8 mouse cellular contexts compared by ENCODE assay signal in genomic region chr2:132846407-132847358, GRCm38 (mm10). TPM values are rescaled to one million over a fixed set of nuclear protein-coding genes. Genes with fewer than 3 reads are reported as not detected.
DNase-seq lines count a peak whose midpoint lies in the region; ATAC-seq and TF ChIP-seq lines count a peak whose summit lies in the region.

Gene Crls1, plus strand, starts transcription at chr2:132846666.

- peak; percentile 61 for TF ChIP-seq POLR2A in heart, adult 2 months (IDR thresholded peaks at IDR 0.05; ENCODE audit: insufficient read depth, low read depth, low read length)

- no peak for TF ChIP-seq CTCF in heart, adult 2 months (IDR thresholded peaks at IDR 0.05)

- whole genome bisulfite sequencing in embryonic facial prominence, embryonic 14.5 days: under 1% methylated on average over 46 of the region's 96 CpGs
- 1% methylated on average over 95 of the region's 96 CpGs for WGBS in heart, adult 2 months
- under 1% methylated on average over 96 of the region's 96 CpGs for WGBS in limb, embryonic 13.5 days
- WGBS in midbrain, embryonic 16.5 days: under 1% methylated on average over 90 of the region's 96 CpGs

- peak within 1 kb of the TSS; percentile 70 for H3K4me2 ChIP-seq in embryonic facial prominence, embryonic 14.5 days (ENCODE audit: low read depth, low read length)
- H3K4me2 ChIP-seq in limb, embryonic 13.5 days (replicated peaks): peak within 1 kb of the TSS; percentile 78
- peak within 1 kb of the TSS; percentile 71 for H3K4me2 ChIP-seq in midbrain, embryonic 16.5 days (ENCODE audit: low read length)

- H3K9ac ChIP-seq in embryonic facial prominence, embryonic 14.5 days (ENCODE audit: low read depth, low read length): peak within 1 kb of the TSS; percentile 83
- H3K9ac ChIP-seq in heart, adult 2 months (ENCODE audit: low read depth, low read length): peak within 1 kb of the TSS; percentile 98
- H3K9ac ChIP-seq in limb, embryonic 13.5 days: peak within 1 kb of the TSS; percentile 94
- H3K9ac ChIP-seq in midbrain, embryonic 16.5 days (ENCODE audit: low read depth, low read length): peak within 1 kb of the TSS; percentile 89

- peak; percentile 78; the same call in 1 of the 2 replicates for TF ChIP-seq EP300 in heart, adult 2 months (IDR thresholded peaks at IDR 0.05; ENCODE audit: insufficient read depth, low read depth, low read length)

- peaks cover 9% of the 10 kb centered on the region for H3K4me1 ChIP-seq in embryonic facial prominence, embryonic 14.5 days (ENCODE audit: control insufficient read depth, insufficient read depth, low read length)
- peaks cover 7% of the 10 kb centered on the region for H3K4me1 ChIP-seq in heart, adult 2 months (ENCODE audit: control insufficient read depth, insufficient read depth, low read length)
- H3K4me1 ChIP-seq in limb, embryonic 13.5 days: peaks cover 15% of the 10 kb centered on the region
- H3K4me1 ChIP-seq in midbrain, embryonic 16.5 days (ENCODE audit: control insufficient read depth, insufficient read depth, low read length): peaks cover 19% of the 10 kb centered on the region

- peak; percentile 94 for ATAC-seq in embryonic facial prominence, embryonic 14.5 days (ENCODE audit: low read depth)
- peak; percentile 92 for ATAC-seq in limb, embryonic 13.5 days (ENCODE audit: low FRiP score, low read depth)
- ATAC-seq in midbrain, embryonic 16.5 days: peak; percentile 95

- intact Hi-C loops in heart, adult 2 months (cut with DNase I): loop anchor here (1.0 to 10.0 kb wide), 3 partner anchors 30 to 1798 kb away; partner anchors contain the start of genes Mcm8, Tmx4 and Trmt6

- H3K27me3 ChIP-seq in embryonic facial prominence, embryonic 14.5 days (replicated peaks; ENCODE audit: control insufficient read depth, insufficient read depth, low read length): no peaks in the 10 kb centered on the region
- H3K27me3 ChIP-seq in heart, adult 2 months (ENCODE audit: control insufficient read depth, insufficient read depth, low read length): no peaks in the 10 kb centered on the region
- H3K27me3 ChIP-seq in limb, embryonic 13.5 days: no peaks in the 10 kb centered on the region
- no peaks in the 10 kb centered on the region for H3K27me3 ChIP-seq in midbrain, embryonic 16.5 days (ENCODE audit: control insufficient read depth, insufficient read depth, low read depth, low read length)

- peak within 1 kb of the TSS; percentile 73 for H3K27ac ChIP-seq in embryonic facial prominence, embryonic 14.5 days (replicated peaks; ENCODE audit: low read depth, low read length)
- peak within 1 kb of the TSS; percentile 78 for H3K27ac ChIP-seq in heart, adult 2 months
- H3K27ac ChIP-seq in limb, embryonic 13.5 days: peak within 1 kb of the TSS; percentile 76
- H3K27ac ChIP-seq in midbrain, embryonic 16.5 days (ENCODE audit: low read length): peak within 1 kb of the TSS; percentile 83

- H3K9me3 ChIP-seq in embryonic facial prominence, embryonic 14.5 days (ENCODE audit: control insufficient read depth, low read length): no peaks in the 10 kb centered on the region
- no peaks in the 10 kb centered on the region for H3K9me3 ChIP-seq in limb, embryonic 13.5 days
- H3K9me3 ChIP-seq in midbrain, embryonic 16.5 days (replicated peaks; ENCODE audit: control insufficient read depth, low read length, poor library complexity, severe bottlenecking): no peaks in the 10 kb centered on the region

- peak; percentile 94 for DNase-seq in 3T3-L1 (ENCODE audit: low read depth, low spot score)
- peak; percentile 97 for DNase-seq in adrenal gland, postnatal 4 days (ENCODE audit: low spot score in 2 of 2)
- peak; percentile 94 for DNase-seq in embryonic facial prominence, embryonic 14.5 days (ENCODE audit: low spot score)
- peak; percentile 94 to 99 for DNase-seq in heart, adult 2 months
- peak; percentile 93 to 97 for DNase-seq in kidney, adult 8-10 months
- peak; percentile 95 to 99 for DNase-seq in spleen, postnatal 10 days (ENCODE audit: low spot score in 2 of 2)

- peaks cover 3% of the 10 kb centered on the region; the same call in 1 of the 2 replicates for H3K79me2 ChIP-seq in heart, adult 2 months (replicated peaks; ENCODE audit: control insufficient read depth, insufficient read depth, low read length)

- H3K36me3 ChIP-seq in embryonic facial prominence, embryonic 14.5 days (ENCODE audit: control insufficient read depth, insufficient read depth, low read length): peaks cover 20% of the 10 kb centered on the region; the same call in 1 of the 2 replicates
- no peaks in the 10 kb centered on the region; the same call in 1 of the 2 replicates for H3K36me3 ChIP-seq in heart, adult 2 months (ENCODE audit: control insufficient read depth, insufficient read depth, low read length)
- peaks cover 22% of the 10 kb centered on the region for H3K36me3 ChIP-seq in limb, embryonic 13.5 days
- H3K36me3 ChIP-seq in midbrain, embryonic 16.5 days (ENCODE audit: control insufficient read depth, insufficient read depth, low read length): no peaks in the 10 kb centered on the region; the same call in 1 of the 2 replicates

- H3K4me3 ChIP-seq in embryonic facial prominence, embryonic 14.5 days (ENCODE audit: low read depth, low read length): peak within 1 kb of the TSS; percentile 80
- peak within 1 kb of the TSS; percentile 95 for H3K4me3 ChIP-seq in heart, adult 2 months
- H3K4me3 ChIP-seq in limb, embryonic 13.5 days: peak within 1 kb of the TSS; percentile 96
- peak within 1 kb of the TSS; percentile 96 for H3K4me3 ChIP-seq in midbrain, embryonic 16.5 days (ENCODE audit: low read depth, low read length)

RNA-seq across cellular contexts. Expression of gene Crls1, which starts in this region (rescaled TPM):
- 10 to 100 TPM; 45.4 to 51.1 TPM for total RNA-seq in adrenal gland, postnatal 4 days (2021)
- 20.5 and 26.7 TPM in 2 replicates for polyA plus RNA-seq in embryonic facial prominence, embryonic 14.5 days (2014; fragmentation: Nextera tagmentation; extraction: Ambion mirVana)
- 10 to 100 TPM; 19.5 to 20.1 TPM for total RNA-seq in heart, adult 2 months (2021)
- polyA plus RNA-seq in heart, adult 2 months (2012; rRNA removed): 21.9 and 36.0 TPM in 2 replicates
- polyA plus RNA-seq in limb, embryonic 13.5 days (2015; fragmentation: Nextera tagmentation; extraction: Ambion mirVana): 14.9 and 20.5 TPM in 2 replicates
- polyA plus RNA-seq in midbrain, embryonic 16.5 days (2015; fragmentation: Nextera tagmentation; extraction: Ambion mirVana): 6.5 TPM in 2 replicates

Comparison
In these comparisons a context has a peak if more than half of its experiments do, and no peak if none do; other contexts are left out.
1. Peak in every context shown above with its lines: DNase-seq, ATAC-seq, H3K4me3 ChIP-seq and H3K27ac ChIP-seq.